9 mouse cellular contexts compared by ENCODE assay signal in the genomic region with DNA sequence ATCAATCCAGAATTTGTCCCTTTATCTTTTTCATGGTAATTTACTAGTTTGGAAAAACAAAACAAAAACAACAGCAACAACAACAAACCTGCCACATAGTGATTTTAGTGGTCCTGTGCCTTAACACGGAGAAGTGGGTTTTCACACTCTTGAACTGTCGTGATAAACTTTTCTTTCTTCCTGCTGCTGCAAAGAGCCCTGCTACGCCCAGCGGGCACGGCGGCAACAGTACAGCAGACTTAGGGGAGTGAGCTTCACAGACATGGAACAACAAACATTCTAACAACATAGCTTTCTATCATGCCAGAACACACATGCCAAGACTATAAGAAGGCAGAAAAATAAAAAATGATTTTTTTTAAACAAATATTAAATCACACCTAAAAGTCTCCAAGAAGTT.
A peak's percentile ranks its signal among the peaks of the same experiment; 100 is the strongest.
DNase-seq lines count a peak whose midpoint lies in the region; ATAC-seq lines count a peak whose summit lies in the region.
"Had no signal": no experiment of that assay in that cellular context is flagged by ENCODE, and none has a peak within 500 bp of the region (broad histone marks: within the 10 kb centered on the region; RNA-seq: fewer than 3 reads in every experiment).

No protein-coding gene starts in this region.

- no peaks in the 10 kb centered on the region for H3K27me3 ChIP-seq in liver, embryonic 12.5 days (replicated peaks)
- no peaks in the 10 kb centered on the region for H3K27me3 ChIP-seq in forebrain, embryonic 10.5 days (ENCODE audit: poor library complexity, severe bottlenecking)
- H3K27me3 ChIP-seq: heart, embryonic 13.5 days had no signal

- peak overlapping the region; percentile 59 for H3K4me2 ChIP-seq in liver, embryonic 12.5 days
- H3K4me2 ChIP-seq: heart, embryonic 13.5 days had no signal

- H3K4me3 ChIP-seq in liver, embryonic 12.5 days: peak overlapping the region; percentile 35
- no peak overlapping the region for H3K4me3 ChIP-seq in forebrain, embryonic 10.5 days
- H3K4me3 ChIP-seq: heart, embryonic 13.5 days had no signal

- H3K27ac ChIP-seq in liver, embryonic 12.5 days: peak overlapping the region; percentile 68
- H3K27ac ChIP-seq in forebrain, embryonic 10.5 days: no peak overlapping the region

- H3K9me3 ChIP-seq in liver, embryonic 12.5 days (replicated peaks): no peaks in the 10 kb centered on the region
- no peaks in the 10 kb centered on the region for H3K9me3 ChIP-seq in forebrain, embryonic 10.5 days
- H3K9me3 ChIP-seq: heart, embryonic 13.5 days had no signal

- 0 out of 2 replicates have a peak overlapping the region, but pooled peaks have one; percentile 12 for H3K9ac ChIP-seq in liver, embryonic 12.5 days
- H3K9ac ChIP-seq: heart, embryonic 13.5 days had no signal

- 24% methylated on average over 6 of the region's 6 CpGs for WGBS in liver, embryonic 12.5 days (ENCODE audit: insufficient replicate concordance)
- WGBS in forebrain, embryonic 10.5 days: 88% methylated on average over 6 of the region's 6 CpGs

- peak; percentile 35; the same call in 1 of the 2 replicates for ATAC-seq in liver, embryonic 12.5 days
- ATAC-seq: hindbrain, embryonic 16.5 days had no signal

- no peaks in the 10 kb centered on the region for H3K36me3 ChIP-seq in liver, embryonic 12.5 days
- no peaks in the 10 kb centered on the region for H3K36me3 ChIP-seq in forebrain, embryonic 10.5 days (replicated peaks)
- H3K36me3 ChIP-seq: heart, embryonic 13.5 days had no signal

- DNase-seq in spleen, adult 18-20 months: peak; percentile 17 to 35
- no peak for DNase-seq in spleen, adult 12 weeks (ENCODE audit: low spot score)
- peak; percentile 26 to 34 for DNase-seq in natural killer cell, adult 2 months (ENCODE audit: low spot score in 2 of 2)
- DNase-seq in layer of hippocampus, postnatal 36 days: no peak
- no peak for DNase-seq in forebrain, embryonic 10.5 days (ENCODE audit: extremely low spot score, low spot score)
- DNase-seq in heart, adult 8-10 months (ENCODE audit: low spot score): no peak

- peaks cover 85% of the 10 kb centered on the region for H3K4me1 ChIP-seq in liver, embryonic 12.5 days
- peaks cover 6% of the 10 kb centered on the region for H3K4me1 ChIP-seq in forebrain, embryonic 10.5 days

Comparison
In these comparisons a context has a peak if more than half of its experiments do, and no peak if none do; other contexts are left out.
1. DNase-seq: peak in spleen, adult 18-20 months (2 of 2) and natural killer cell, adult 2 months (2 of 2); none in spleen, adult 12 weeks (single experiment), layer of hippocampus, postnatal 36 days (0 of 2), forebrain, embryonic 10.5 days (single experiment) and heart, adult 8-10 months (single experiment).